Mouse (Mus musculus): ENCODE results near the gene Gm42957. TPM values are rescaled to one million over a fixed set of nuclear protein-coding genes. Genes with fewer than 3 reads are reported as not detected.
A peak's percentile ranks its signal among the peaks of the same experiment; 100 is the strongest.
"Not testable (repeated sequence)": the region's sequence is repeated elsewhere in the genome, so short reads cannot be mapped to it uniquely, and the experiment has no call there.

The Gm42957 gene
- polyA plus RNA-seq, 1 experiment from 2014 or later = 0.07 TPM

DNA sequence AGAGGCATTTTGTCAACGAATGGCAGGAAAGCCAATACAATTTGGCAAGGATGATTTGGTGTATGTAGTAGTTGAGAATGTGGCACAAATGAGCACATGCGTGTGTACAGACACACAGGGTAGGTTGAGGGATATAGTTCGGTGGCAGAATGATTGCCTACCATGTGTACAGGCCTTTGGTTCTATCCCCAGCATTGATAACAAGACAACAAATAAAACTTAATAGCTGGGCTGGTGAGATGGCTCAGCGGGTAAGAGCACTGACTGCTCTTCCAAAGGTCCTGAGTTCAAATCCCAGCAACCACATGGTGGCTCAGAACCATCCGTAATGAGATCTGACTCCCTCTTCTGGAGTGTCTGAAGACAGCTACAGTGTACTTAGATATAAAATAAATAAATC lies 50.8 kb downstream of the Gm42957 start:
- H3K9ac ChIP-seq (ENCODE audit: low read length); H3K4me1 ChIP-seq (replicated peaks; ENCODE audit: control insufficient read depth, insufficient read depth, low read length); H3K36me3 ChIP-seq (ENCODE audit: control insufficient read depth, insufficient read depth, low read length); DNase-seq (ENCODE audit: low spot score); H3K9me3 ChIP-seq (ENCODE audit: control insufficient read depth, low read length); H3K4me2 ChIP-seq (ENCODE audit: low read length); H3K27ac ChIP-seq (ENCODE audit: low read depth); ATAC-seq (replicated peaks; ENCODE audit: low FRiP score, low TSS enrichment, low read depth); H3K4me3 ChIP-seq (ENCODE audit: low read depth, low read length): not testable (repeated sequence)
- 89% methylated on average over 5 of the region's 5 CpGs for WGBS
- 0 out of 2 replicates have a peak, but pooled peaks cover 14% of the 10 kb centered on the region for H3K27me3 ChIP-seq (replicated peaks; ENCODE audit: control insufficient read depth, insufficient read depth, low read length)

DNA sequence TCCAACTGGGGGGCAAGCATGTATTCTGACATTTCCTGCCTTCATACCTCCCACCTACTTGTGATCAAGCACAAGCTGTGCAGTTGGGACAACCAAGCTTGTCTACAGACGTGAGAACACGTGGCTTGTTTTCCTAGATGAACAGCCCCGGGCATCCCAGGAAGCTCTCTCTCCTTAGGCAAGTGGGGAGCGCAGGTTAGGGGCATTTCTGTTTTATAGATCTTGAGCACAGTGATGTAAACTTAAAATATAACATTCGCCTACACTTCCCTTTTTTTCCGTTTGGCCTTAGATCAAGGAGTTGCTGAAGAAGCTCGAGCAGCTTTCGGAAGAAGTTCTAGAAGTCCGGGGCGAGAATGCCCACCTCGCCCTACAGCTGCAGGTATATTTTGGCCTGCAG lies 53.6 kb downstream of the Gm42957 start:
- H3K36me3 ChIP-seq (ENCODE audit: control insufficient read depth, insufficient read depth, low read length) = no peaks in the 10 kb centered on the region
- no peak overlapping the region for H3K4me2 ChIP-seq (ENCODE audit: low read length)
- H3K4me3 ChIP-seq (ENCODE audit: low read depth, low read length) = no peak overlapping the region
- no peak for ATAC-seq (replicated peaks; ENCODE audit: low FRiP score, low TSS enrichment, low read depth)
- H3K9me3 ChIP-seq (ENCODE audit: control insufficient read depth, low read length) = no peaks in the 10 kb centered on the region
- no peak overlapping the region for H3K9ac ChIP-seq (ENCODE audit: low read length)
- 83% methylated on average over 11 of the region's 11 CpGs for WGBS
- H3K4me1 ChIP-seq (replicated peaks; ENCODE audit: control insufficient read depth, insufficient read depth, low read length) = no peaks in the 10 kb centered on the region
- DNase-seq (ENCODE audit: low spot score) = no peak
- no peak overlapping the region for H3K27ac ChIP-seq (ENCODE audit: low read depth)
- 0 out of 2 replicates have a peak, but pooled peaks cover 14% of the 10 kb centered on the region for H3K27me3 ChIP-seq (replicated peaks; ENCODE audit: control insufficient read depth, insufficient read depth, low read length)

DNA sequence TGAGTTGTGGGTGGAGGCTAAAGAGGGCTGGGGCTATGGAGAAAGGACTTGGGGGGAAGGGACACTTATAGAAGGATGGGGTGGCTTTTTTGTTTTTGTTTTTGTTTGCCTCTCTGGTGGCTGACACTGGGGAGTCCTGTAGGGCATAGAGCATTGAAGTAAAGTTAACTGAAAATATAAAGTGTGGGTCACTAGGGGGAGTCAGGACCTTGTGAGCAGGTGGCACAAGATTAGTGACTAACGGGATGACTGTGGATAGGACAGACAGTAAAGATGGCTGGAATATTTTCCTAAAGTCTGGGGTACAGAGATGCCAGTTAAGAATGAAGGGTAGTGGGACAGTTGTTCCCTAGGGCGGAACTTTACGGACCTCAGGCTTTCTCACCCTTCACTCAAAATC lies 55.0 kb downstream of the Gm42957 start:
- DNase-seq (ENCODE audit: low spot score) (no peak), ATAC-seq (replicated peaks; ENCODE audit: low FRiP score, low TSS enrichment, low read depth) (no peak)
- Histone ChIP-seq H3K27me3 (replicated peaks; ENCODE audit: control insufficient read depth, insufficient read depth, low read length) (0 out of 2 replicates have a peak, but pooled peaks cover 7% of the 10 kb centered on the region), H3K4me3 (ENCODE audit: low read depth, low read length) (no peak overlapping the region), H3K9me3 (ENCODE audit: control insufficient read depth, low read length) (no peaks in the 10 kb centered on the region), H3K36me3 (ENCODE audit: control insufficient read depth, insufficient read depth, low read length) (no peaks in the 10 kb centered on the region), H3K9ac (ENCODE audit: low read length) (no peak overlapping the region), H3K27ac (ENCODE audit: low read depth) (no peak overlapping the region), H3K4me1 (replicated peaks; ENCODE audit: control insufficient read depth, insufficient read depth, low read length) (no peaks in the 10 kb centered on the region), H3K4me2 (ENCODE audit: low read length) (no peak overlapping the region)
- WGBS = 44% methylated on average over 3 of the region's 3 CpGs

DNA sequence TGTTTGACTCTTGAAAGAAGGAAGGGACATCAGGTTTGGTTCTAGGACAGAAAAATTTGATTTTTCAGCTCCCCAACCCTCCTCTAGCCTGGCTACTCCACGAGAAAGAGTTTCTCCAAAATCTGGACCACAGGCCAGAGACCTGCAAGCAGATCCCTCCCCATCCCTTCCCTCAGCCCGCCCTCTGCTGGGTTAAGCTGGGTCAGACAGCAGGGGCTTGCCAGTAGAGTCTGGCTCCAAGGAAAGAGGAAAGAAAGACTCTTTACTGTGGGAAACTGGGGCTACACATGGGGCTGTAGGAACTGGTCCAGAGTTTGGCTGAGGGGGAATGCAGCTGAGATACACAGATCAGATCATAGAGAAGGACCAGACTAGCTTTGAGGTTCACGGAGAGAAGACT lies 57.2 kb downstream of the Gm42957 start:
- Histone ChIP-seq H3K4me1 (replicated peaks; ENCODE audit: control insufficient read depth, insufficient read depth, low read length) (peaks cover under 1% of the 10 kb centered on the region; the same call in 1 of the 2 replicates), H3K4me3 (ENCODE audit: low read depth, low read length) (no peak overlapping the region), H3K27ac (ENCODE audit: low read depth) (no peak overlapping the region), H3K9ac (ENCODE audit: low read length) (no peak overlapping the region), H3K27me3 (replicated peaks; ENCODE audit: control insufficient read depth, insufficient read depth, low read length) (no peaks in the 10 kb centered on the region), H3K4me2 (ENCODE audit: low read length) (no peak overlapping the region), H3K36me3 (ENCODE audit: control insufficient read depth, insufficient read depth, low read length) (no peaks in the 10 kb centered on the region), H3K9me3 (ENCODE audit: control insufficient read depth, low read length) (no peaks in the 10 kb centered on the region)
- 16% methylated on average over 3 of the region's 3 CpGs for WGBS
- DNase-seq (ENCODE audit: low spot score) = no peak
- no peak for ATAC-seq (replicated peaks; ENCODE audit: low FRiP score, low TSS enrichment, low read depth)

DNA sequence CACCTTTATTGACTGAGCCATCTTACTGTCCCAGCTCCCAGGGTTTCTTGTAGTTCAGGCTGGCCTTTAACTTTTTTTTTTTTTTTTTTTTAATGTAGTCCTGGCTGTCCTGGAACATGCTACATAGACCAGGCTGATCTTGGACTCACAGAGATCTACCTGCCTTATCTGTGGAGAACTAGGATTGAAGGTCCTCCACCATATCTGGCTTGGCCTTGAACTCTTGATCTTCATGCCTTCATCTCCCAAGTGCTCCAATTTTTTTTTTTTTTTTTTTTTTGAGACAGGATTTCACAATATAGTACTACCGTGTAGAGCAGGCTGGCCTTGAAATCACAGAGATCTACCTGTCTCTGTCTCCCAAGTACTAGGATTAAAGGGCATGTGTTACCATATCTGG lies 58.3 kb downstream of the Gm42957 start:
- DNase-seq (ENCODE audit: low spot score) = no peak
- no peak for ATAC-seq (replicated peaks; ENCODE audit: low FRiP score, low TSS enrichment, low read depth)
- Histone ChIP-seq H3K9ac (ENCODE audit: low read length) (no peak overlapping the region), H3K36me3 (ENCODE audit: control insufficient read depth, insufficient read depth, low read length) (no peaks in the 10 kb centered on the region), H3K27me3 (replicated peaks; ENCODE audit: control insufficient read depth, insufficient read depth, low read length) (no peaks in the 10 kb centered on the region), H3K27ac (ENCODE audit: low read depth) (no peak overlapping the region), H3K4me3 (ENCODE audit: low read depth, low read length) (no peak overlapping the region), H3K4me2 (ENCODE audit: low read length) (no peak overlapping the region), H3K4me1 (replicated peaks; ENCODE audit: control insufficient read depth, insufficient read depth, low read length) (peaks cover 7% of the 10 kb centered on the region; the same call in 1 of the 2 replicates), H3K9me3 (ENCODE audit: control insufficient read depth, low read length) (no peaks in the 10 kb centered on the region)
- 87% methylated on average over 1 of the region's 1 CpGs for WGBS

DNA sequence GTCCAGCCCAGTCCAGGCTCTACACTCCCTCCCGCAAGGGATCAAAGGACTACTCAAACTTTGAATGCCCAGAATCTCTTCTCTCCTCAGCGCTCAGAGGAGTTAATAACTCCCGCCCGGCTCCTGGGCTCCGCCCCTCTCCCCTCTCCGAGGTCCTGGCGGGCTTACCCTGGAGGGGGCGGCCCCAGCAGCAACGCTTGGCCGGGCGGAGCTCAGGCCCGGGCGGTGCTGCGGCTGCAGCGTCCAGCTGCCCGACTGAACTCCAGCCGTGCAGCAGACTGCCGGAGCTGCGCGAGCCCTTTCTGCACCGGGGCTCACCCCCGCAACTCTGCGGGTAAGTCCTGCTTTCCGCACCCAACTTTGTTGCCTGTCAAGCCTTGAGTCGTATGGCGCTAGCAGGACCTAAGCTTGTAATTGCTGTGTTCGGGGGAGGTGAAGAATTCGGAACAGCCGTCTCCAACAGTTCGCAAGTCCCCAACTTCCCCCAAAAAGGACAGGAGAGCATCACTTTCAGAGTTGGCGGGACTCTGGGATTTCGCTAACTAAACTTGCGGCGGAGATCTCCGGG lies 61.0 kb downstream of the Gm42957 start, which contains the start of gene Pias3:
Gene Pias3, plus strand, starts transcription at position 187 of the 568 bp plus-strand sequence.
- Histone ChIP-seq H3K4me3 (ENCODE audit: low read depth, low read length) (peak within 1 kb of the TSS; percentile 83), H3K4me1 (replicated peaks; ENCODE audit: control insufficient read depth, insufficient read depth, low read length) (peaks cover 10% of the 10 kb centered on the region; the same call in 1 of the 2 replicates), H3K9me3 (ENCODE audit: control insufficient read depth, low read length) (no peaks in the 10 kb centered on the region), H3K9ac (ENCODE audit: low read length) (peak within 1 kb of the TSS; percentile 69), H3K27me3 (replicated peaks; ENCODE audit: control insufficient read depth, insufficient read depth, low read length) (no peaks in the 10 kb centered on the region), H3K36me3 (ENCODE audit: control insufficient read depth, insufficient read depth, low read length) (peaks cover 20% of the 10 kb centered on the region), H3K27ac (ENCODE audit: low read depth) (peak within 1 kb of the TSS; percentile 91), H3K4me2 (ENCODE audit: low read length) (peak within 1 kb of the TSS; percentile 70)
- no peak for DNase-seq (ENCODE audit: low spot score)
- WGBS = under 1% methylated on average over 34 of the region's 35 CpGs
- ATAC-seq (replicated peaks; ENCODE audit: low FRiP score, low TSS enrichment, low read depth) = peak; percentile 81

DNA sequence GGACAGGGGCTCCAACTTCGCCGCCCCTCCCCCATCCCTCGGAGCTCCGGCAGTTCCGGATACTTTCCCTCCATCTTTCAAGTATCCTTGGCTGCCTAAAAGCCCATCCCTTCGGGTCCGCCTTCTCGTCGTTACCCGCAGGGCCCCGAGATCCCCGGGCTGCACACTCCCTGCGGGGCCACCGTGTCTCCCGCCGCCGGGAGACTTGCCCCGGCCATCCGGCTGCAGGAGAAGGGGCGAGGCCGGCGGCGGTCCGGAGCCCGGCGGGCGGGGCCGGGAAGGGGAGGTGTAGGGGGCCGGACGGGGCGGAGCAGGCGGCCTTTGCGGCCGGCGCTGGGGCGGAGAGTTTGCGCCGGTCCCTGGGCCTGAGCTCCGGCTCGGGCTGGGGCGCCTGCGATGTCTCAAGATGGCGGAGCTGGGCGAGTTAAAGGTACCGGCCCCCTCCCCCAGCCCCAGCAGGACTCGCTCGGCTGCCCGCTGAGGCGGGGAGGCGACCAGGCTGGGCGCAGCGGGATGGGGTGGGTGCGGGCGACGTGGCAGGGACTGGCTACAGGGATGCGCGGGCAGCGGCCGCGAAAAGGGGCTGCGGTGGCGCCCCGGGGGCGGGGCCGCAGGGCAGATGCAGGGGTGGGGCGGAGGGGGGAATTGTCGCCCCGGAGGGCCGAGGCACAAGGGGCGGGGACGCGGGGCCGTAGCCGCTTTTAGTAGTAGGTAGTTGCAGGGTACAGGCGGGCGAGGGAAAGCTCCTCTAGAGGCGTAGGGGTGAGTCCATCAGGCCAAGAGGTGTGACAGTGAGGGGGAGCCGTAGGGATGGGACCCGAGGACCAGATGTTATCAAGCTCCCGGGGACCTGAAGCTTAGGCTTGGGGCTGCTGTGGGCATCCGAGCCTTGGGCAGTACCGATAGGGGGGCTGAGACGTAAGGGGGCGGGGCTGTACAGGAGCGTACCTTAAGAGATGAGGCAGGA lies 61.8 kb downstream of the Gm42957 start:
- H3K4me2 ChIP-seq (ENCODE audit: low read length) = peak overlapping the region; percentile 70
- peak overlapping the region; percentile 91 for H3K27ac ChIP-seq (ENCODE audit: low read depth)
- ATAC-seq (replicated peaks; ENCODE audit: low FRiP score, low TSS enrichment, low read depth) (peak; percentile 94), DNase-seq (ENCODE audit: low spot score) (peak; percentile 98)
- under 1% methylated on average over 84 of the region's 85 CpGs for WGBS
- H3K27me3 ChIP-seq (replicated peaks; ENCODE audit: control insufficient read depth, insufficient read depth, low read length) = no peaks in the 10 kb centered on the region
- H3K36me3 ChIP-seq (ENCODE audit: control insufficient read depth, insufficient read depth, low read length) = peaks cover 27% of the 10 kb centered on the region
- peak overlapping the region; percentile 83 for H3K4me3 ChIP-seq (ENCODE audit: low read depth, low read length)
- peaks cover 10% of the 10 kb centered on the region; the same call in 1 of the 2 replicates for H3K4me1 ChIP-seq (replicated peaks; ENCODE audit: control insufficient read depth, insufficient read depth, low read length)
- H3K9ac ChIP-seq (ENCODE audit: low read length) = peak overlapping the region; percentile 69
- H3K9me3 ChIP-seq (ENCODE audit: control insufficient read depth, low read length) = no peaks in the 10 kb centered on the region

DNA sequence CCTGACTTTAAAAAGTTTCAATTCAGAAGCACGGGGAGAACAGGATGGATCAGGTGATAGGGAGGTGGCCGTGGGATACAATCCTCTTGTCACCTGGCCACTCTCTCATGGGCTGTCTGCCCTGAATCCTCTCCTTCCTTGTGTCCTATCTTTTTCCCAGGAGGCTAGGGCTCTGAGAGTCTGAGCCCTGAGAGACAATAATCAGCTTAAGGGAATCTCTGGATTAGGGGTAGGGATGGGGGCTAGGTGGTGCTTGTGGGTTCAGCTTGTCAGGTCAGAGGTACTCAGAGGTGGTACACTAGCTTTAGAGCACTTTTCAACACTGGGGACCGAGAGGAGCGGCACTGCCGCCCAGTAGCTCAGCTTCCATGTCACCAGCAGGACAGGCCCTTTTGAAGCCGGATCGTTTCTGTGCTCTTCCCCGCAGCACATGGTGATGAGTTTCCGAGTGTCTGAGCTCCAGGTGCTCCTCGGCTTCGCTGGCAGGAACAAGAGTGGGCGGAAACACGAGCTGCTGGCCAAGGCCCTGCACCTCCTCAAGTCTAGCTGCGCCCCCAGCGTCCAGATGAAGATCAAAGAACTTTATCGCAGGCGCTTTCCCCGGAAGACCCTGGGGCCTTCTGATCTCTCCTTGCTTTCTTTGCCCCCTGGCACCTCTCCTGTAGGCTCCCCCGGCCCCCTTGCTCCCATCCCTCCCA lies 63.9 kb downstream of the Gm42957 start:
- no peak for DNase-seq (ENCODE audit: low spot score)
- no peak overlapping the region for H3K4me2 ChIP-seq (ENCODE audit: low read length)
- no peak overlapping the region for H3K4me3 ChIP-seq (ENCODE audit: low read depth, low read length)
- 48% methylated on average over 19 of the region's 19 CpGs for WGBS
- ATAC-seq (replicated peaks; ENCODE audit: low FRiP score, low TSS enrichment, low read depth) = no peak
- H3K36me3 ChIP-seq (ENCODE audit: control insufficient read depth, insufficient read depth, low read length) = peaks cover 48% of the 10 kb centered on the region
- peaks cover 10% of the 10 kb centered on the region; the same call in 1 of the 2 replicates for H3K4me1 ChIP-seq (replicated peaks; ENCODE audit: control insufficient read depth, insufficient read depth, low read length)
- no peak overlapping the region for H3K27ac ChIP-seq (ENCODE audit: low read depth)
- no peaks in the 10 kb centered on the region for H3K9me3 ChIP-seq (ENCODE audit: control insufficient read depth, low read length)
- no peak overlapping the region for H3K9ac ChIP-seq (ENCODE audit: low read length)
- no peaks in the 10 kb centered on the region for H3K27me3 ChIP-seq (replicated peaks; ENCODE audit: control insufficient read depth, insufficient read depth, low read length)

Measured in intestine, embryonic 14.5 days (tissue).